Mouse (Mus musculus) heart, postnatal 0 days (tissue): Measurements from ENCODE around the gene Gm17509. TPM values are rescaled to one million over a fixed set of nuclear protein-coding genes. Genes with fewer than 3 reads are reported as not detected.

Experiments used
- ATAC-seq: fragments of 200-750 bp; cut with Nextera tagmentation; 2 replicates; pipeline ENCODE4 v1.8.0; 2017; ENCODE audit warnings: low read depth, moderate number of reproducible peaks, moderate library complexity; ENCODE audit not compliant: insufficient read depth
- DNase-seq: peaks from one replicate; pipeline ENCODE4 v3.0.0-alpha.2; 2016; ENCODE audit warnings: low spot score
- H3K27ac ChIP-seq: fragments of 300-500 bp; sonication (generic); 2 replicates; pipeline ENCODE4 v1.5.1; 2014; ENCODE audit warnings: low read depth, mild to moderate bottlenecking
- H3K27me3 ChIP-seq: fragments of 300-500 bp; sonication (generic); 2 replicates; pipeline ENCODE4 v1.6.1; 2014; ENCODE audit warnings: low read length, mixed read lengths; ENCODE audit not compliant: control insufficient read depth, insufficient read depth
- H3K36me3 ChIP-seq: fragments of 300-500 bp; sonication (generic); replicated peaks from 2 replicates; pipeline ENCODE4 v1.6.1; 2014; ENCODE audit warnings: low read length, mixed read lengths; ENCODE audit not compliant: control insufficient read depth, insufficient read depth
- H3K4me1 ChIP-seq: fragments of 300-500 bp; sonication (generic); 2 replicates; pipeline ENCODE4 v1.6.1; 2014; ENCODE audit warnings: antibody characterized with exemption; ENCODE audit not compliant: control insufficient read depth, insufficient read depth
- H3K4me2 ChIP-seq: fragments of 300-500 bp; sonication (generic); 2 replicates; pipeline ENCODE4 v1.6.1; 2014; ENCODE audit warnings: low read depth, mild to moderate bottlenecking, low read length, moderate library complexity
- H3K4me3 ChIP-seq: fragments of 300-500 bp; sonication (generic); 2 replicates; pipeline ENCODE4 v1.5.1; 2014; ENCODE audit warnings: low read depth, low read length
- H3K9ac ChIP-seq: fragments of 300-500 bp; sonication (generic); replicated peaks from 2 replicates; pipeline ENCODE4 v1.6.1; 2014; ENCODE audit warnings: low read depth, low read length, mixed read lengths
- H3K9me3 ChIP-seq: fragments of 300-500 bp; sonication (generic); replicated peaks from 2 replicates; pipeline ENCODE4 v1.6.1; 2016; ENCODE audit warnings: low read length; ENCODE audit not compliant: control insufficient read depth
- CTCF ChIP-seq: IDR thresholded peaks from 2 replicates; pipeline ENCODE4 v1.5.1; 2016; ENCODE audit warnings: antibody characterized with exemption, control low read depth, low read depth
- EP300 ChIP-seq: IDR thresholded peaks from 2 replicates; pipeline ENCODE4 v1.6.1; 2016; ENCODE audit warnings: antibody characterized with exemption, low read depth
- WGBS: fragments of 180-500 bp; shearing (Covaris S2); extraction: QIAGEN DNeasy Blood & Tissue Kit; methylation state at CpG from one replicate; pipeline ENCODE4 v1.1.7; 2014; 5-methylcytosine and 5-hydroxymethylcytosine counted together
- polyA plus RNA-seq: library from polyadenylated mRNA; unstranded; fragments of >200 nt; fragmentation: Nextera tagmentation; extraction: Ambion mirVana; gene quantifications from 2 replicates; pipeline ENCODE4 v1.2.1, GENCODE M21; 2015
- total RNA-seq: library from RNA; depleted of rRNA; stranded (reverse); fragments of >200 nt; gene quantifications from 2 replicates; pipeline ENCODE4 v1.2.3, GENCODE M21; 2014; ENCODE audit warnings: low replicate concordance

Gene Gm17509
- total and polyA plus RNA-seq, 2 experiments from 2014 or later: not detected

- ATAC-seq (no peak), DNase-seq (no peak)
- Histone ChIP-seq H3K27me3 (no peaks in the 10 kb centered on the region), H3K9ac (no peak overlapping the region), H3K27ac (no peak overlapping the region), H3K36me3 (no peaks in the 10 kb centered on the region), H3K9me3 (no peaks in the 10 kb centered on the region), H3K4me3 (no peak overlapping the region), H3K4me2 (no peak overlapping the region), H3K4me1 (no peaks in the 10 kb centered on the region)
- TF ChIP-seq EP300: no peak
- TF ChIP-seq CTCF: no peak
- 77% methylated on average over 6 of the region's 6 CpGs for WGBS
Measured at GRCm38 (mm10) chr13:117230371-117231110, 9.7 kb upstream of the Gm17509 start.

- no peak overlapping the region for H3K4me2 ChIP-seq
- H3K4me1 ChIP-seq: no peaks in the 10 kb centered on the region
- H3K36me3 ChIP-seq: no peaks in the 10 kb centered on the region
- H3K4me3 ChIP-seq: no peak overlapping the region
- TF ChIP-seq CTCF: no peak
- no peak for TF ChIP-seq EP300
- no peak overlapping the region for H3K9ac ChIP-seq
- H3K27ac ChIP-seq: no peak overlapping the region
- WGBS: 57% methylated on average over 6 of the region's 6 CpGs
- no peak for DNase-seq
- no peak for ATAC-seq
- peaks cover 16% of the 10 kb centered on the region for H3K27me3 ChIP-seq
- H3K9me3 ChIP-seq: no peaks in the 10 kb centered on the region
Measured at GRCm38 (mm10) chr13:117225561-117225960, 4.7 kb upstream of the Gm17509 start.

GRCm38 (mm10) chr13:117224901-117225300, 4.0 kb upstream of the Gm17509 start:
- H3K27ac ChIP-seq: no peak overlapping the region
- TF ChIP-seq CTCF (no peak), EP300 (no peak)
- ATAC-seq: no peak
- H3K9me3 ChIP-seq: no peaks in the 10 kb centered on the region
- no peak overlapping the region for H3K9ac ChIP-seq
- no peaks in the 10 kb centered on the region for H3K36me3 ChIP-seq
- no peaks in the 10 kb centered on the region for H3K4me1 ChIP-seq
- 53% methylated on average over 2 of the region's 2 CpGs for WGBS
- H3K27me3 ChIP-seq: peaks cover 23% of the 10 kb centered on the region
- H3K4me3 ChIP-seq: no peak overlapping the region
- no peak overlapping the region for H3K4me2 ChIP-seq
- DNase-seq: no peak

DNA sequence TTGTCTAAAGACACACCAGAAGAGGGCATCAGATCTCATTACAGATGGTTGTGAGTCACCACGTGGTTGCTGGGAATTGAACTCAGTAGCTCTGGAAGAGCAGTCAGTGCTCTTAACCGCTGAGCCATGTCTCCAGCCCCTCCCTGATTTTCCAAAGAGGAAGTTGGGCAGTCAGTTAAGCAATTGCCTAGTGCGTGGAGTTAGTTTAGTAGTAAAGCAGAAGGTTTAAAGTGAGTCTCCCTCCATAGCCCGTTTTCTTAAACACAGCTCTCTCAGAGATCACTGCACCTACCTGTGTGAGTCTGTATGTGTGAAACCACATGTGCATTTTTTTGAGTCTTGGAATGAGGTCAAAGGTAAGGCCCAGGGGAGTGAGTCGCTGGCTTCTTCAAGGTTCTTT, 2.2 kb upstream of the Gm17509 start:
- Histone ChIP-seq H3K27ac (no peak overlapping the region), H3K27me3 (peaks cover 23% of the 10 kb centered on the region), H3K4me3 (no peak overlapping the region), H3K9ac (no peak overlapping the region), H3K36me3 (no peaks in the 10 kb centered on the region), H3K4me2 (no peak overlapping the region), H3K4me1 (no peaks in the 10 kb centered on the region), H3K9me3 (no peaks in the 10 kb centered on the region)
- DNase-seq (no peak), ATAC-seq (no peak)
- TF ChIP-seq EP300: no peak
- no peak for TF ChIP-seq CTCF
- WGBS: 63% methylated on average over 5 of the region's 5 CpGs

- Histone ChIP-seq H3K4me1 (no peaks in the 10 kb centered on the region), H3K4me2 (peak overlapping the region; percentile 70), H3K4me3 (peak overlapping the region; percentile 53), H3K27ac (no peak overlapping the region; the same call in 1 of the 2 replicates), H3K9ac (no peak overlapping the region), H3K36me3 (no peaks in the 10 kb centered on the region), H3K9me3 (no peaks in the 10 kb centered on the region), H3K27me3 (peaks cover 23% of the 10 kb centered on the region)
- TF ChIP-seq EP300: no peak
- no peak for TF ChIP-seq CTCF
- WGBS: 19% methylated on average over 16 of the region's 16 CpGs
- no peak for DNase-seq
- no peak for ATAC-seq
Measured at GRCm38 (mm10) chr13:117219871-117220500, 889 bp downstream of the Gm17509 start.
